Mouse (Mus musculus) bone marrow, adult 2 months (tissue): Measurements from ENCODE around the gene Gas8.

Experiments used
- CTCF ChIP-seq: fragments of 200-500 bp; IDR thresholded peaks from 2 replicates; pipeline ENCODE4 v1.5.1; 2011; ENCODE audit warnings: low read length, control low read depth; ENCODE audit not compliant: control insufficient read depth, insufficient read depth
- POLR2A ChIP-seq: fragments of 200-500 bp; IDR thresholded peaks from 2 replicates; pipeline ENCODE4 v1.6.1; 2011; ENCODE audit warnings: low read depth, mild to moderate bottlenecking, control low read depth, low read length, borderline replicate concordance; ENCODE audit not compliant: control insufficient read depth

DNA sequence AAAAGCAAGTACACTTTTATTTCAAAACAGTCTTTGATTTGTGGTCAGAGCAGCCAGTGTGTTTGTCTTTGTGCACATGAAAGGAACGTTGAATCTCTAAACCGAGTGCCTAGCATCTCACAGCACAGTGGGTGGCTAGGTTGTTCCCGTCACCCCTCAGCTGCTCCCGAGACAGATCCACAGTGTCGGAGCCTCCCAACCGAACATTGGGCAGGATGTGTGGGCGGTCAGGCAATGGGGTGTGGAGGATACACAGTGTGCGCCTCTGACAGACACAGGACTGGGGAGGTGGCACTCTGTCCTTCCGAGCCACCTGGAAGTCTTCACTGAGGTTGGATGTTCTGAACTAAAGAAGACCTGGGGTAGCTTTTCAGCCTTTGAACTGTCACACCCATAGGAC, 12.9 kb upstream of the Gas8 start:
- TF ChIP-seq POLR2A (no peak), CTCF (no peak)
